Mouse (Mus musculus): ENCODE results near the gene Lmo7. TPM values are rescaled to one million over a fixed set of nuclear protein-coding genes. Genes with fewer than 3 reads are reported as not detected.

Gene Lmo7
- polyA plus RNA-seq, 1 experiment from 2014 or later = 1.6 TPM

- H3K27me3 ChIP-seq (ENCODE audit: control insufficient read depth, insufficient read depth, low read length) = no peaks in the 10 kb centered on the region
- H3K27ac ChIP-seq = no peak overlapping the region
- H3K9ac ChIP-seq = no peak overlapping the region
- no peak overlapping the region for H3K4me2 ChIP-seq (replicated peaks)
- no peak overlapping the region for H3K4me3 ChIP-seq (replicated peaks; ENCODE audit: low read length)
- ATAC-seq (ENCODE audit: low FRiP score) (no peak), DNase-seq (ENCODE audit: low spot score) (no peak)
- WGBS = 82% methylated on average over 5 of the region's 5 CpGs
- no peaks in the 10 kb centered on the region for H3K36me3 ChIP-seq (replicated peaks; ENCODE audit: control insufficient read depth, insufficient read depth)
- no peaks in the 10 kb centered on the region for H3K9me3 ChIP-seq (ENCODE audit: control insufficient read depth, low read length)
- no peaks in the 10 kb centered on the region for H3K4me1 ChIP-seq (replicated peaks; ENCODE audit: control insufficient read depth, insufficient read depth, low read length)
Measured at GRCm38 (mm10) chr14:101816450-101816849, 86.7 kb downstream of the Lmo7 start.

DNA sequence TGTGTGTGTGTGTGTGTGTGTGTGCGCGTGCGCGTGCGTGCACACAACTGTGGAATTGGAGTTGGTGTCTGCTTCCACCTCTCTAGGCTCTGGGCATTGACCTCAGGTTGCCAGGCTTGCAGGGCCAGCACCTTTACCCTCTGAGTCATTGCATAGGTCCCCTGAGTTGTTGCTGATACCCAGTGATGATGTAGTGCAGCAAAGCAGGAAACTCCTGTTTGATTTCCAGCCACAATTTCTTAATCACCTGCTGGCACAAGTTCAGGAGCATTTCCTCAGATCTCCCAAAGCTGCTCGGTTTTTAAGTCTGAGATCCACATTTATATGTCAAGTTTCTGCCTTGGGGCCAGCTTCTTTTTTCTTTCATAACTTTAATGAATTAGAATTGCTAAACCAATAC lies 92.6 kb downstream of the Lmo7 start:
- no peak overlapping the region for H3K27ac ChIP-seq
- no peak overlapping the region for H3K4me3 ChIP-seq (replicated peaks; ENCODE audit: low read length)
- no peaks in the 10 kb centered on the region for H3K27me3 ChIP-seq (ENCODE audit: control insufficient read depth, insufficient read depth, low read length)
- H3K9ac ChIP-seq = no peak overlapping the region
- H3K36me3 ChIP-seq (replicated peaks; ENCODE audit: control insufficient read depth, insufficient read depth) = no peaks in the 10 kb centered on the region
- WGBS = 87% methylated on average over 6 of the region's 6 CpGs
- ATAC-seq (ENCODE audit: low FRiP score) (no peak), DNase-seq (ENCODE audit: low spot score) (no peak)
- no peaks in the 10 kb centered on the region for H3K9me3 ChIP-seq (ENCODE audit: control insufficient read depth, low read length)
- H3K4me2 ChIP-seq (replicated peaks) = no peak overlapping the region
- no peaks in the 10 kb centered on the region for H3K4me1 ChIP-seq (replicated peaks; ENCODE audit: control insufficient read depth, insufficient read depth, low read length)

- WGBS = 48% methylated on average over 4 of the region's 4 CpGs
Measured at GRCm38 (mm10) chr14:101822871-101823270, 93.1 kb downstream of the Lmo7 start.

GRCm38 (mm10) chr14:101829676-101830075 lies 99.9 kb downstream of the Lmo7 start:
- Histone ChIP-seq H3K4me1 (replicated peaks; ENCODE audit: control insufficient read depth, insufficient read depth, low read length) (no peaks in the 10 kb centered on the region), H3K27me3 (ENCODE audit: control insufficient read depth, insufficient read depth, low read length) (no peaks in the 10 kb centered on the region), H3K9ac (no peak overlapping the region), H3K9me3 (ENCODE audit: control insufficient read depth, low read length) (no peaks in the 10 kb centered on the region), H3K4me2 (replicated peaks) (no peak overlapping the region), H3K4me3 (replicated peaks; ENCODE audit: low read length) (no peak overlapping the region), H3K27ac (no peak overlapping the region), H3K36me3 (replicated peaks; ENCODE audit: control insufficient read depth, insufficient read depth) (no peaks in the 10 kb centered on the region)
- DNase-seq (ENCODE audit: low spot score) (no peak), ATAC-seq (ENCODE audit: low FRiP score) (no peak)
- WGBS = 74% methylated on average over 5 of the region's 5 CpGs

More at GRCm38 (mm10) chr14:101822871-101823270, 93.1 kb downstream of the Lmo7 start:
- H3K9ac ChIP-seq = no peak overlapping the region
- no peak overlapping the region for H3K4me2 ChIP-seq (replicated peaks)
- no peaks in the 10 kb centered on the region for H3K36me3 ChIP-seq (replicated peaks; ENCODE audit: control insufficient read depth, insufficient read depth)
- H3K9me3 ChIP-seq (ENCODE audit: control insufficient read depth, low read length) = no peaks in the 10 kb centered on the region
- no peaks in the 10 kb centered on the region for H3K27me3 ChIP-seq (ENCODE audit: control insufficient read depth, insufficient read depth, low read length)
- ATAC-seq (ENCODE audit: low FRiP score) (no peak), DNase-seq (ENCODE audit: low spot score) (no peak)
- H3K27ac ChIP-seq = no peak overlapping the region
- no peaks in the 10 kb centered on the region for H3K4me1 ChIP-seq (replicated peaks; ENCODE audit: control insufficient read depth, insufficient read depth, low read length)
- H3K4me3 ChIP-seq (replicated peaks; ENCODE audit: low read length) = no peak overlapping the region

- no peak for ATAC-seq (ENCODE audit: low FRiP score)
- 67% methylated on average over 6 of the region's 6 CpGs for WGBS
- Histone ChIP-seq H3K4me1 (replicated peaks; ENCODE audit: control insufficient read depth, insufficient read depth, low read length) (no peaks in the 10 kb centered on the region), H3K27me3 (ENCODE audit: control insufficient read depth, insufficient read depth, low read length) (no peaks in the 10 kb centered on the region), H3K27ac (no peak overlapping the region), H3K9me3 (ENCODE audit: control insufficient read depth, low read length) (no peaks in the 10 kb centered on the region), H3K9ac (no peak overlapping the region), H3K4me2 (replicated peaks) (no peak overlapping the region), H3K4me3 (replicated peaks; ENCODE audit: low read length) (no peak overlapping the region), H3K36me3 (replicated peaks; ENCODE audit: control insufficient read depth, insufficient read depth) (no peaks in the 10 kb centered on the region)
- DNase-seq (ENCODE audit: low spot score) = no peak
Measured at GRCm38 (mm10) chr14:101830116-101830515, 100.4 kb downstream of the Lmo7 start.

- ATAC-seq (ENCODE audit: low FRiP score) (no peak), DNase-seq (ENCODE audit: low spot score) (no peak)
- H3K27me3 ChIP-seq (ENCODE audit: control insufficient read depth, insufficient read depth, low read length) = no peaks in the 10 kb centered on the region
- H3K27ac ChIP-seq = no peak overlapping the region
- no peak overlapping the region for H3K4me3 ChIP-seq (replicated peaks; ENCODE audit: low read length)
- 87% methylated on average over 3 of the region's 3 CpGs for WGBS
- H3K9me3 ChIP-seq (ENCODE audit: control insufficient read depth, low read length) = no peaks in the 10 kb centered on the region
- no peaks in the 10 kb centered on the region for H3K4me1 ChIP-seq (replicated peaks; ENCODE audit: control insufficient read depth, insufficient read depth, low read length)
- no peaks in the 10 kb centered on the region for H3K36me3 ChIP-seq (replicated peaks; ENCODE audit: control insufficient read depth, insufficient read depth)
- H3K4me2 ChIP-seq (replicated peaks) = no peak overlapping the region
- no peak overlapping the region for H3K9ac ChIP-seq
Measured at GRCm38 (mm10) chr14:101834109-101834508, 104.4 kb downstream of the Lmo7 start.

GRCm38 (mm10) chr14:101836401-101836800 lies 106.6 kb downstream of the Lmo7 start:
- Histone ChIP-seq H3K9me3 (ENCODE audit: control insufficient read depth, low read length) (no peaks in the 10 kb centered on the region), H3K36me3 (replicated peaks; ENCODE audit: control insufficient read depth, insufficient read depth) (no peaks in the 10 kb centered on the region), H3K4me2 (replicated peaks) (no peak overlapping the region), H3K9ac (no peak overlapping the region), H3K4me1 (replicated peaks; ENCODE audit: control insufficient read depth, insufficient read depth, low read length) (no peaks in the 10 kb centered on the region), H3K27me3 (ENCODE audit: control insufficient read depth, insufficient read depth, low read length) (no peaks in the 10 kb centered on the region), H3K27ac (no peak overlapping the region), H3K4me3 (replicated peaks; ENCODE audit: low read length) (no peak overlapping the region)
- DNase-seq (ENCODE audit: low spot score) (no peak), ATAC-seq (ENCODE audit: low FRiP score) (no peak)
- 88% methylated on average over 2 of the region's 2 CpGs for WGBS

- DNase-seq (ENCODE audit: low spot score) (no peak), ATAC-seq (ENCODE audit: low FRiP score) (no peak)
- no peaks in the 10 kb centered on the region for H3K36me3 ChIP-seq (replicated peaks; ENCODE audit: control insufficient read depth, insufficient read depth)
Measured at GRCm38 (mm10) chr14:101837176-101837575, 107.4 kb downstream of the Lmo7 start.

DNA sequence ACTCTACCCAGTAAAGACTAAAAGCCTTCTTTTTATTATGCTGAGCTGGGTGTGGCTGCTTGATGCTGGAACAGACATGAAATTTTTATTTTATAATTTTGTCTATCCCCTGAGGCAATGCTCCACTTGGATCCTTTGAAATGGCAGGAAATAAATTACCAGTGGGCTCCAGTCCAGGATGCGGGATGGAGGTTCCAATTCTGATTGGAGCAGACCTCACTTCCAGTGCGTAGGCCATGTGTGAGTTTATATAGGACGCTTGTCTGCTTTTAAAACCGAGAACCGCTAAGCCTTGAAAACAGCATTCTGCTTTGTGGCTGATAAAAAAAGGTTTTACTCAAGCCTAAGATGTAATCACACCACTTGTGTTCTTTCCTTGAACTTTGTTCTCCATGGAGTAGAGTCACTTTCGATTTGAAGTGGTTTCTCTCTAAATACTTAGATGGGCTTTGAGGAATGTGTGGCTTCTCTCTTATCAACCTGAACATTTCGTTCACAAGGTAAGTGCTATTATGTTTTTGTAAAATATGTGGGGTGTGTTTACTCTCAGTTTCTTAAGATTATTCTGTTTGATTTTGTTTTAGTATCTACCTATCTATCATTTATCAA lies 108.6 kb downstream of the Lmo7 start:
- Histone ChIP-seq H3K9ac (no peak overlapping the region), H3K4me2 (replicated peaks) (no peak overlapping the region), H3K4me3 (replicated peaks; ENCODE audit: low read length) (no peak overlapping the region), H3K27me3 (ENCODE audit: control insufficient read depth, insufficient read depth, low read length) (no peaks in the 10 kb centered on the region), H3K27ac (no peak overlapping the region), H3K4me1 (replicated peaks; ENCODE audit: control insufficient read depth, insufficient read depth, low read length) (no peaks in the 10 kb centered on the region), H3K9me3 (ENCODE audit: control insufficient read depth, low read length) (no peaks in the 10 kb centered on the region), H3K36me3 (replicated peaks; ENCODE audit: control insufficient read depth, insufficient read depth) (no peaks in the 10 kb centered on the region)
- no peak for ATAC-seq (ENCODE audit: low FRiP score)
- 83% methylated on average over 7 of the region's 7 CpGs for WGBS
- no peak for DNase-seq (ENCODE audit: low spot score)

More at GRCm38 (mm10) chr14:101837176-101837575, 107.4 kb downstream of the Lmo7 start:
- Histone ChIP-seq H3K27ac (no peak overlapping the region), H3K4me3 (replicated peaks; ENCODE audit: low read length) (no peak overlapping the region), H3K4me2 (replicated peaks) (no peak overlapping the region), H3K27me3 (ENCODE audit: control insufficient read depth, insufficient read depth, low read length) (no peaks in the 10 kb centered on the region), H3K9ac (no peak overlapping the region), H3K4me1 (replicated peaks; ENCODE audit: control insufficient read depth, insufficient read depth, low read length) (no peaks in the 10 kb centered on the region), H3K9me3 (ENCODE audit: control insufficient read depth, low read length) (no peaks in the 10 kb centered on the region)
- WGBS = 81% methylated on average over 6 of the region's 6 CpGs
